Mouse (Mus musculus): Measurements from ENCODE around the gene Nme9. TPM values are rescaled to one million over a fixed set of nuclear protein-coding genes. Genes with fewer than 3 reads are reported as not detected.

Gene Nme9
- not detected for polyA plus RNA-seq (2014; fragmentation: Illumina TruSeq; extraction: RNeasy Lipid Tissue Mini Kit (QIAGEN cat#74804); ENCODE audit: low read depth, low replicate concordance)

DNA sequence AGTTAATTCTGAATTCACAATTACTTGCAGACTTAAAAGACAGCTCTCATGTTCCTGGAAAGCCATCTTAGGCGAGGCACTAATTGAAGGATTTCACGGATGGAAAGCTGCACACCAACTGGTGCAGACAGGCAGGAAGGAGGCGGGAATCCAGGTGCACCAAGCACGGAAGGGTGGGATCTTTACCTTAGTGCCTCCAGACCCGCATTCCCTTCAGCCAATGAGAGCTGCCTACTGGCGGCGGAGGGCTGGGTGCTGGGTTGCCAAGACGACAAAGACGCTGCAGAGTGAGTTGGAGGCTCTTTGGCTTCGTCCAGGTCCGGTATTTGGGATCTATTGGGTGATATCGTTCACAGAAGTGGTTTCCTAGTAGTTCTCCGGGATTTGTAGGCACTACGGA is at the start of gene Nme9:
Nme9 (plus strand) TSS at position 315 of the 400 bp plus-strand sequence.

GRCm38 (mm10) chr9:99437031-99437764 is 14.1 kb upstream of the Nme9 start, which contains the start of gene Mras:
TSS of gene Mras (minus strand) at chr9:99437381.

Other genes starting within 250 kb of the Nme9 start
- gene Faiml, start 214.2 kb upstream of the Nme9 start, polyA plus RNA-seq (2014; fragmentation: Illumina TruSeq; extraction: RNeasy Lipid Tissue Mini Kit (QIAGEN cat#74804); ENCODE audit: low read depth, low replicate concordance), result not detected
- gene Cep70, start 208.1 kb upstream of the Nme9 start, polyA plus RNA-seq (2014; fragmentation: Illumina TruSeq; extraction: RNeasy Lipid Tissue Mini Kit (QIAGEN cat#74804); ENCODE audit: low read depth, low replicate concordance), result 47.8 TPM
- gene Esyt3, start 92.9 kb upstream of the Nme9 start, polyA plus RNA-seq (2014; fragmentation: Illumina TruSeq; extraction: RNeasy Lipid Tissue Mini Kit (QIAGEN cat#74804); ENCODE audit: low read depth, low replicate concordance), result 0.32 TPM
- gene Mras, start 14.1 kb upstream of the Nme9 start, polyA plus RNA-seq (2014; fragmentation: Illumina TruSeq; extraction: RNeasy Lipid Tissue Mini Kit (QIAGEN cat#74804); ENCODE audit: low read depth, low replicate concordance), result 2.3 TPM
- gene Armc8, start 117.4 kb downstream of the Nme9 start, polyA plus RNA-seq (2014; fragmentation: Illumina TruSeq; extraction: RNeasy Lipid Tissue Mini Kit (QIAGEN cat#74804); ENCODE audit: low read depth, low replicate concordance), result 46.8 TPM
- 18.9 TPM for gene Dbr1, start 124.3 kb downstream of the Nme9 start, polyA plus RNA-seq (2014; fragmentation: Illumina TruSeq; extraction: RNeasy Lipid Tissue Mini Kit (QIAGEN cat#74804); ENCODE audit: low read depth, low replicate concordance)
- gene A4gnt, start 161.0 kb downstream of the Nme9 start, polyA plus RNA-seq (2014; fragmentation: Illumina TruSeq; extraction: RNeasy Lipid Tissue Mini Kit (QIAGEN cat#74804); ENCODE audit: low read depth, low replicate concordance), result 20.9 TPM
- gene Dzip1l, start 178.0 kb downstream of the Nme9 start, polyA plus RNA-seq (2014; fragmentation: Illumina TruSeq; extraction: RNeasy Lipid Tissue Mini Kit (QIAGEN cat#74804); ENCODE audit: low read depth, low replicate concordance), result 1.5 TPM